Mouse (Mus musculus) left cerebral cortex, postnatal 10 days (tissue): ENCODE measurements at regions not wholly inside any gene's neighbourhood (a gene's known extent, or its start where the extent isn't known, plus 50 kb on each side); places are given as distances from the start of the nearest gene placed in this dataset.

Experiments used
- DNase-seq, 2 experiments: peaks; one replicate each; pipeline ENCODE4 v3.0.0; 2021 to 2022; ENCODE audit warnings: low spot score in 2 of 2, mixed read lengths in 1 of 2; ENCODE audit errors: extremely low spot score in 1 of 2
- intact Hi-C: fragments of 180-260 bp; cut with DNase I; formaldehyde crosslinking; loops from one replicate; pipeline ENCODE4 v1.15.1; 2025

GRCm38 (mm10) chr1:30061242-30061641 lies 812.5 kb downstream of the Phf3 start:
- no peak for DNase-seq
- intact Hi-C loops = no loop called here

- DNase-seq = peak in 1 of 2 experiments; percentile 7
- intact Hi-C loops = no loop called here
These were observed 812.9 kb downstream of the Phf3 start for GRCm38 (mm10) chr1:30060806-30061205.

GRCm38 (mm10) chr1:30017596-30017995 lies 856.1 kb downstream of the Phf3 start:
- peak in 1 of 2 experiments; percentile 54 for DNase-seq

DNA sequence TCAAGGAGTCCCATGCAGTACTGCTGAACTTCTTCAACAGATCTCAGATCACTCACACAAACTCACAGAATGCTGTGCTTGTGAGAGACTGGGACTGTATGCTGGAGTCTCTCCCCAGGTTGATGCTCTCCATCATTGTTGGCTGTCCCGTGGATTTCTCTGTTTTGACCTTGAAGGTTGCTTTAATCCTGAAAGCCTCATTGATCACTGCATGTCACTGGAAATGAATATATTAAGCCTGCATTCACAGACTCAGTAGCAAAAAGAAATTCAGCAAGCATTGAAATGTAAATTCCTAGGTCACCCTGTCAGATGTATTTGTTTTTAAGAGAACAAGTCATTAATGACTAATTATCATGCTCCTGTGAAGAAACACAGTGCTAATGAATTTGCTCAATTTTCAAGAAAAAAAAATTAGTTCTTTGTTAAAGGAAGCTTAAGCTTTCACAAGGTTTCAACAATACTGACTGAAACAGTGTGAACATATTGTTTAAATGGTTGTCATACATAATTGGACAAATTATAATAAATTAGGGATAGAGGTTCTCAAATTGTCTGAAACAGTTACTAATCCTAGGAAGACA lies 864.9 kb downstream of the Phf3 start:
- intact Hi-C loops = no loop called here
- no peak for DNase-seq

More at GRCm38 (mm10) chr1:30017596-30017995, 856.1 kb downstream of the Phf3 start:
- intact Hi-C loops = no loop called here
